Mouse (Mus musculus) heart, postnatal 0 days (tissue): ENCODE data around the gene Vwa3b. TPM values are rescaled to one million over a fixed set of nuclear protein-coding genes. Genes with fewer than 3 reads are reported as not detected.

ENCODE experiments used
- ATAC-seq: fragments of 200-750 bp; cut with Nextera tagmentation; 2 replicates; pipeline ENCODE4 v1.8.0; 2017; ENCODE audit warnings: low read depth, moderate number of reproducible peaks, moderate library complexity; ENCODE audit not compliant: insufficient read depth
- DNase-seq: peaks from one replicate; pipeline ENCODE4 v3.0.0-alpha.2; 2016; ENCODE audit warnings: low spot score
- H3K27ac ChIP-seq: fragments of 300-500 bp; sonication (generic); 2 replicates; pipeline ENCODE4 v1.5.1; 2014; ENCODE audit warnings: low read depth, mild to moderate bottlenecking
- H3K27me3 ChIP-seq: fragments of 300-500 bp; sonication (generic); 2 replicates; pipeline ENCODE4 v1.6.1; 2014; ENCODE audit warnings: low read length, mixed read lengths; ENCODE audit not compliant: control insufficient read depth, insufficient read depth
- H3K36me3 ChIP-seq: fragments of 300-500 bp; sonication (generic); replicated peaks from 2 replicates; pipeline ENCODE4 v1.6.1; 2014; ENCODE audit warnings: low read length, mixed read lengths; ENCODE audit not compliant: control insufficient read depth, insufficient read depth
- H3K4me1 ChIP-seq: fragments of 300-500 bp; sonication (generic); 2 replicates; pipeline ENCODE4 v1.6.1; 2014; ENCODE audit warnings: antibody characterized with exemption; ENCODE audit not compliant: control insufficient read depth, insufficient read depth
- H3K4me2 ChIP-seq: fragments of 300-500 bp; sonication (generic); 2 replicates; pipeline ENCODE4 v1.6.1; 2014; ENCODE audit warnings: low read depth, mild to moderate bottlenecking, low read length, moderate library complexity
- H3K4me3 ChIP-seq: fragments of 300-500 bp; sonication (generic); 2 replicates; pipeline ENCODE4 v1.5.1; 2014; ENCODE audit warnings: low read depth, low read length
- H3K9ac ChIP-seq: fragments of 300-500 bp; sonication (generic); replicated peaks from 2 replicates; pipeline ENCODE4 v1.6.1; 2014; ENCODE audit warnings: low read depth, low read length, mixed read lengths
- H3K9me3 ChIP-seq: fragments of 300-500 bp; sonication (generic); replicated peaks from 2 replicates; pipeline ENCODE4 v1.6.1; 2016; ENCODE audit warnings: low read length; ENCODE audit not compliant: control insufficient read depth
- CTCF ChIP-seq: IDR thresholded peaks from 2 replicates; pipeline ENCODE4 v1.5.1; 2016; ENCODE audit warnings: antibody characterized with exemption, control low read depth, low read depth
- EP300 ChIP-seq: IDR thresholded peaks from 2 replicates; pipeline ENCODE4 v1.6.1; 2016; ENCODE audit warnings: antibody characterized with exemption, low read depth
- WGBS: fragments of 180-500 bp; shearing (Covaris S2); extraction: QIAGEN DNeasy Blood & Tissue Kit; methylation state at CpG from one replicate; pipeline ENCODE4 v1.1.7; 2014; 5-methylcytosine and 5-hydroxymethylcytosine counted together
- polyA plus RNA-seq: library from polyadenylated mRNA; unstranded; fragments of >200 nt; fragmentation: Nextera tagmentation; extraction: Ambion mirVana; gene quantifications from 2 replicates; pipeline ENCODE4 v1.2.1, GENCODE M21; 2015
- total RNA-seq: library from RNA; depleted of rRNA; stranded (reverse); fragments of >200 nt; gene quantifications from 2 replicates; pipeline ENCODE4 v1.2.3, GENCODE M21; 2014; ENCODE audit warnings: low replicate concordance

Gene Vwa3b
- total and polyA plus RNA-seq, 2 experiments from 2014 or later: 0.26 TPM; not detected in 1

DNA sequence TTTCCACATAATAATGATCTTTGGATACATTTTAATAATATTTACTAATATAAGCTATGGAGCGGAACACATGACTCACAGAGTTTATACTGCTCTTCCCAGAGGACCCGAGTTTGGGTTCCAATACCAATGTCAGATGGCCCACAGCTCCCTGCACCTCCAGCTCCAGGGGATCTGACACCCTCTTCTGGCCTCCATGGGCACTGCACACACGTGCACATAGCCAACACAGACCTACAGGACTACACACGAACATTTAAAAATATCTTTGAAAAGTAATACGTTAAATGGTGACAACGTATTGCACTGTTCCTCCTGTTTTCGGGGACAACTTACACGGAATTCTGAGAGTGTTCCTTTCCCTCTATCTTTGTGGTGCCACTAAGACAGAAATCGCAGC is 125.5 kb downstream of the Vwa3b start:
- no peaks in the 10 kb centered on the region for H3K36me3 ChIP-seq
- 83% methylated on average over 9 of the region's 9 CpGs for WGBS
- H3K9me3 ChIP-seq: no peaks in the 10 kb centered on the region; the same call in 1 of the 2 replicates
- no peak overlapping the region for H3K9ac ChIP-seq
- DNase-seq (no peak), ATAC-seq (no peak)
- H3K4me1 ChIP-seq: no peaks in the 10 kb centered on the region
- H3K4me3 ChIP-seq: no peak overlapping the region
- no peak overlapping the region for H3K4me2 ChIP-seq
- TF ChIP-seq EP300: no peak
- no peak for TF ChIP-seq CTCF
- no peaks in the 10 kb centered on the region for H3K27me3 ChIP-seq
- H3K27ac ChIP-seq: no peak overlapping the region

DNA sequence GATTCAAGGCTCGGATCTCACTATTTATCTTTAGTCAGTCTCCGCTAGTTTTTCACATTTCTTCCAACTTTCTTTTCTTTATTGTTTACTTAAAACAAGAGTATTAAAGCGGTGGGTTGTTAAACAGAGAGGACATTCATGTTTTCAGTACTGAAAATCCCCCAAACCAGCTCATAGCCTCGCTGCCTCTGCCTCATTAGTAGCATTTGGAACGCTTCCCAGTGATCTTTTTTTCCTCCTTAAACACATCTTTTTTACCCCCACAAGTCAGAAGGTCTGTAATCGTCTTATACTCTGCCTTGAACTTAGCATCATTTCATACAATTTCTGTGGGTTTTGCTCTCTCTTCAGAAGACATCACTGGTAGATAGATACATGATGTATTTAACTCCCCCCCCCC is 139.7 kb downstream of the Vwa3b start:
- Histone ChIP-seq H3K4me1 (no peaks in the 10 kb centered on the region), H3K4me3 (no peak overlapping the region), H3K36me3 (no peaks in the 10 kb centered on the region), H3K4me2 (no peak overlapping the region), H3K27ac (no peak overlapping the region), H3K9me3 (peaks cover 1% of the 10 kb centered on the region; the same call in 1 of the 2 replicates), H3K9ac (no peak overlapping the region), H3K27me3 (no peaks in the 10 kb centered on the region)
- 55% methylated on average over 6 of the region's 6 CpGs for WGBS
- TF ChIP-seq EP300 (no peak), CTCF (no peak)
- ATAC-seq (no peak), DNase-seq (no peak)

DNA sequence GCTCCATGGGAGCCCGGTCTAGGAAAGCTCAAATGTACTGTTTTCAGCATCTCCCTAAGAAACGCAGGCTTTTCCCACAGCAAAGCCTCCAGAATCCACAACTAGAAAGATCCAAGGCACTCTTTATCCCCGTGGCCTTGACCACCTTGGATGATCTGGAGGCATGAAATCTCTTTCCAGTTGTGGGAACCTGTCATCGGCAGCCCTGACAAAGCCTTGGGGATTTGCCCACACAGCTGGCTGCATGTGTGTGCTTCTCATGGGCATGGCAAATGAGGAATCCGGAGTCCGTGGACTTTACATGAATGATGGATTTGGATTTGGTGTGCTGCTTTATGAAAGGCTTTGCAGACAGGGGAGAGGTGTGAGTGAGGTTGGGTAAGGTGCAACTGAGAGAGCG is 141.5 kb downstream of the Vwa3b start:
- Histone ChIP-seq H3K9me3 (no peaks in the 10 kb centered on the region), H3K4me1 (no peaks in the 10 kb centered on the region), H3K27me3 (no peaks in the 10 kb centered on the region), H3K36me3 (no peaks in the 10 kb centered on the region), H3K4me2 (no peak overlapping the region), H3K27ac (no peak overlapping the region), H3K9ac (no peak overlapping the region), H3K4me3 (no peak overlapping the region)
- ATAC-seq (no peak), DNase-seq (no peak)
- WGBS: 71% methylated on average over 7 of the region's 7 CpGs
- TF ChIP-seq CTCF (no peak), EP300 (no peak)

DNA sequence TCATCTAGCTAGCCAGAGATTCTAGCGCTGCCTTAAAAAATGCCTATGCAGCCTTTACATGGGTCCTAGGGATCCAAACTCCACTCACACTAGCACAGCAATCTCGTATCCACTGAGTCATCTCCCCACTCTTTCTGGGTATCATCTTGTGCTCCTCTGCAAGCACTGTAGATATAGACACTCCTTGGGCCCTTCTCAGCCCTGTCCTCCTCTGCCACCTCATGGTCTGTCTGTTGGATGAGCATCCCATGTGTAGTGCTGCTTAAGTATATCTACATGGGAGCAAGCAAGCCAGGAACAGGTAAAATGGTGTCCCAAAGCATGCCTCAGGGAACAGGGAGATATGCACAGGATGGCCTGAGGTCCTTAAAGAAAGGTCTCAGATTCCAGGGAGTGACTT is 151.5 kb downstream of the Vwa3b start:
- DNase-seq (no peak), ATAC-seq (no peak)
- H3K9me3 ChIP-seq: no peaks in the 10 kb centered on the region
- H3K36me3 ChIP-seq: no peaks in the 10 kb centered on the region
- WGBS: 75% methylated on average over 2 of the region's 2 CpGs
- H3K9ac ChIP-seq: no peak overlapping the region
- no peaks in the 10 kb centered on the region for H3K4me1 ChIP-seq
- TF ChIP-seq CTCF (peak; percentile 29), EP300 (no peak)
- no peak overlapping the region for H3K4me3 ChIP-seq
- H3K4me2 ChIP-seq: no peak overlapping the region
- no peaks in the 10 kb centered on the region for H3K27me3 ChIP-seq
- no peak overlapping the region for H3K27ac ChIP-seq

DNA sequence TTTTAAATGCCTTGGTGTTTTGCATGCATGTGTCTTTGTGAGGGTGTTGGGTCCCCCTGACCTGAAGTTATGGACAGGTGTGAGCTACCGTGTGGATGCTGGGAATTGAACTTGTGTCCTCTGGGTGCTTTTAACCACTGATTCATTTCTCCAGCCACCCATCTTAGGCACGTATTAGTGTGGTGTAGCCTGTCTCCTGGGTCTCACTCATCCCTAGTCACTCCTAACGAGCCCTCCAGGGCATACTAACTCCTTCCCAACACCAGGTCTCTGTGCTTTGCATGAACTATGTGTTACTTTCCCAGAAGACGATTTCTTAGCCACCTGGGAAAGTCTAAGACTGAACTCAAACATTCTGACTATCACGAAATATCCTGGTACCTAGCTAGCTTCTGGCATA is 153.5 kb downstream of the Vwa3b start:
- H3K4me1 ChIP-seq: no peaks in the 10 kb centered on the region
- ATAC-seq (no peak), DNase-seq (no peak)
- H3K27me3 ChIP-seq: no peaks in the 10 kb centered on the region
- WGBS: 73% methylated on average over 5 of the region's 5 CpGs
- H3K36me3 ChIP-seq: no peaks in the 10 kb centered on the region
- no peak overlapping the region for H3K4me3 ChIP-seq
- no peak overlapping the region for H3K4me2 ChIP-seq
- no peaks in the 10 kb centered on the region for H3K9me3 ChIP-seq
- TF ChIP-seq EP300 (no peak), CTCF (no peak)
- no peak overlapping the region for H3K27ac ChIP-seq
- no peak overlapping the region for H3K9ac ChIP-seq

DNA sequence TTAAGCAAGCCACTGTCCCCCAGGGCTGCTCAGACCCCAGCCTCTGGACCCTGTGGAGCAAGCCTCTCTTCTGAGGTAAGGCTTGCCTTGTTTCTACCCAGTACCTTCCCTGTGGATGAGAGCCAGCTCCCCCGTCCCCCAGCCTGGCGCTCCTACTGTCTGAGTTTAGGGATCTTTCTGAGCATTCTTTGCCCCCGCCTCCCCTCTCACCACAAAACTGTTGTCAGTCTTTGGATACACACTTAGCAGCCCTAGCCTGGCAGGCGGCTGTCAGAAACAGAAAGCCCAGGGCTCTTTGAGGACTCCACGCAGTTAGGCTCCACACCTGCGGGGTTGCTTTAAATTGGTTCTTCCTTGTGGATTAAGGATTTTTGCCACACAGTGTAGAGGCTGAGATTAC is 160.7 kb downstream of the Vwa3b start:
- ATAC-seq: no peak
- no peaks in the 10 kb centered on the region for H3K4me1 ChIP-seq
- TF ChIP-seq EP300: no peak
- TF ChIP-seq CTCF: no peak
- no peak for DNase-seq
- no peak overlapping the region for H3K9ac ChIP-seq
- no peak overlapping the region for H3K27ac ChIP-seq
- H3K36me3 ChIP-seq: no peaks in the 10 kb centered on the region
- H3K9me3 ChIP-seq: no peaks in the 10 kb centered on the region
- H3K27me3 ChIP-seq: 0 out of 2 replicates have a peak, but pooled peaks cover 5% of the 10 kb centered on the region
- 70% methylated on average over 6 of the region's 6 CpGs for WGBS
- H3K4me2 ChIP-seq: no peak overlapping the region
- H3K4me3 ChIP-seq: no peak overlapping the region
